Mouse (Mus musculus) limb, embryonic 12.5 days (tissue): ENCODE measurements around the gene Fpr1. TPM values are rescaled to one million over a fixed set of nuclear protein-coding genes. Genes with fewer than 3 reads are reported as not detected.

Experiments used
- ATAC-seq: fragments of 200-750 bp; cut with Nextera tagmentation; 2 replicates; pipeline ENCODE4 v1.8.0; 2017; ENCODE audit warnings: low read depth, moderate TSS enrichment; ENCODE audit not compliant: insufficient number of reproducible peaks, insufficient read depth, low FRiP score, low TSS enrichment
- H3K27ac ChIP-seq: fragments of 300-500 bp; sonication (generic); 2 replicates; pipeline ENCODE4 v1.5.1; 2016; ENCODE audit warnings: mild to moderate bottlenecking, moderate library complexity
- H3K27me3 ChIP-seq: fragments of 300-500 bp; sonication (generic); 2 replicates; pipeline ENCODE4 v1.6.1; 2016; ENCODE audit warnings: mild to moderate bottlenecking, moderate library complexity
- H3K36me3 ChIP-seq: fragments of 300-500 bp; sonication (generic); 2 replicates; pipeline ENCODE4 v1.6.1; 2016; ENCODE audit warnings: mild to moderate bottlenecking, moderate library complexity
- H3K4me1 ChIP-seq: fragments of 300-500 bp; sonication (generic); replicated peaks from 2 replicates; pipeline ENCODE4 v1.6.1; 2016
- H3K4me2 ChIP-seq: fragments of 300-500 bp; sonication (generic); 2 replicates; pipeline ENCODE4 v1.6.1; 2016; ENCODE audit warnings: mild to moderate bottlenecking, moderate library complexity
- H3K4me3 ChIP-seq: fragments of 300-500 bp; sonication (generic); replicated peaks from 2 replicates; pipeline ENCODE4 v1.5.1; 2016; ENCODE audit warnings: mild to moderate bottlenecking
- H3K9ac ChIP-seq: fragments of 300-500 bp; sonication (generic); replicated peaks from 2 replicates; pipeline ENCODE4 v1.6.1; 2016; ENCODE audit warnings: mild to moderate bottlenecking, moderate library complexity
- H3K9me3 ChIP-seq: fragments of 300-500 bp; sonication (generic); 2 replicates; pipeline ENCODE4 v1.6.1; 2016; ENCODE audit warnings: mild to moderate bottlenecking, moderate library complexity
- WGBS: fragments of 180-500 bp; shearing (Covaris S2); methylation state at CpG from one replicate; pipeline ENCODE4 v1.1.7; 2016; 5-methylcytosine and 5-hydroxymethylcytosine counted together
- polyA plus RNA-seq: library from polyadenylated mRNA; unstranded; fragments of >200 nt; fragmentation: Nextera tagmentation; extraction: Ambion mirVana; gene quantifications from 2 replicates; pipeline ENCODE4 v1.2.1, GENCODE M21; 2016

Fpr1 gene
- polyA plus RNA-seq, 1 experiment from 2014 or later: not detected

GRCm38 (mm10) chr17:17879347-17879746 is 4.4 kb downstream of the Fpr1 start:
- Histone ChIP-seq H3K9me3 (no peaks in the 10 kb centered on the region), H3K9ac (no peak overlapping the region), H3K27me3 (no peaks in the 10 kb centered on the region), H3K4me2 (no peak overlapping the region), H3K4me3 (no peak overlapping the region), H3K27ac (no peak overlapping the region), H3K36me3 (no peaks in the 10 kb centered on the region), H3K4me1 (no peaks in the 10 kb centered on the region)
- WGBS: 91% methylated on average over 1 of the region's 1 CpGs
- no peak for ATAC-seq

- WGBS: 89% methylated on average over 2 of the region's 2 CpGs
- Histone ChIP-seq H3K36me3 (0 out of 2 replicates have a peak, but pooled peaks cover 8% of the 10 kb centered on the region), H3K9ac (no peak overlapping the region), H3K4me1 (no peaks in the 10 kb centered on the region), H3K27me3 (no peaks in the 10 kb centered on the region), H3K9me3 (no peaks in the 10 kb centered on the region), H3K4me2 (no peak overlapping the region), H3K4me3 (no peak overlapping the region), H3K27ac (no peak overlapping the region)
- no peak for ATAC-seq
These were observed 12.0 kb downstream of the Fpr1 start for GRCm38 (mm10) chr17:17871697-17872096.

- Histone ChIP-seq H3K4me2 (no peak overlapping the region), H3K9me3 (no peaks in the 10 kb centered on the region), H3K27ac (no peak overlapping the region), H3K4me3 (no peak overlapping the region), H3K27me3 (no peaks in the 10 kb centered on the region), H3K4me1 (no peaks in the 10 kb centered on the region), H3K36me3 (peaks cover 14% of the 10 kb centered on the region), H3K9ac (no peak overlapping the region)
- WGBS: 79% methylated on average over 2 of the region's 2 CpGs
- ATAC-seq: no peak
These were observed 12.7 kb downstream of the Fpr1 start for GRCm38 (mm10) chr17:17870892-17871550.

GRCm38 (mm10) chr17:17866801-17867469 is 16.8 kb downstream of the Fpr1 start:
- H3K4me3 ChIP-seq: no peak overlapping the region
- no peak overlapping the region for H3K27ac ChIP-seq
- no peak overlapping the region for H3K4me2 ChIP-seq
- no peak for ATAC-seq
- H3K27me3 ChIP-seq: no peaks in the 10 kb centered on the region
- H3K4me1 ChIP-seq: no peaks in the 10 kb centered on the region
- peaks cover 53% of the 10 kb centered on the region for H3K36me3 ChIP-seq
- WGBS: 88% methylated on average over 11 of the region's 11 CpGs
- no peaks in the 10 kb centered on the region for H3K9me3 ChIP-seq
- H3K9ac ChIP-seq: no peak overlapping the region

- H3K9ac ChIP-seq: no peak overlapping the region
- no peaks in the 10 kb centered on the region for H3K9me3 ChIP-seq
- no peak overlapping the region for H3K4me2 ChIP-seq
- H3K4me1 ChIP-seq: no peaks in the 10 kb centered on the region
- H3K27ac ChIP-seq: no peak overlapping the region
- H3K36me3 ChIP-seq: peaks cover 53% of the 10 kb centered on the region
- no peaks in the 10 kb centered on the region for H3K27me3 ChIP-seq
- ATAC-seq: no peak
- 67% methylated on average over 2 of the region's 2 CpGs for WGBS
- no peak overlapping the region for H3K4me3 ChIP-seq
These were observed 18.6 kb downstream of the Fpr1 start for GRCm38 (mm10) chr17:17865168-17865567.

- Histone ChIP-seq H3K27me3 (no peaks in the 10 kb centered on the region), H3K4me3 (no peak overlapping the region), H3K9ac (no peak overlapping the region), H3K36me3 (peaks cover 56% of the 10 kb centered on the region), H3K9me3 (no peaks in the 10 kb centered on the region), H3K4me2 (no peak overlapping the region), H3K4me1 (no peaks in the 10 kb centered on the region), H3K27ac (no peak overlapping the region)
- no peak for ATAC-seq
- WGBS: 81% methylated on average over 1 of the region's 1 CpGs
These were observed 21.4 kb downstream of the Fpr1 start for GRCm38 (mm10) chr17:17862360-17862759.

- H3K4me2 ChIP-seq: no peak overlapping the region
- no peaks in the 10 kb centered on the region for H3K9me3 ChIP-seq
- H3K36me3 ChIP-seq: peaks cover 39% of the 10 kb centered on the region
- ATAC-seq: no peak
- H3K27ac ChIP-seq: no peak overlapping the region
- H3K4me1 ChIP-seq: peaks cover 4% of the 10 kb centered on the region
- WGBS: 91% methylated on average over 3 of the region's 3 CpGs
- H3K9ac ChIP-seq: no peak overlapping the region
- H3K27me3 ChIP-seq: no peaks in the 10 kb centered on the region
- no peak overlapping the region for H3K4me3 ChIP-seq
These were observed 23.6 kb downstream of the Fpr1 start for GRCm38 (mm10) chr17:17860110-17860509.

GRCm38 (mm10) chr17:17857446-17857845 is 26.3 kb downstream of the Fpr1 start:
- H3K27ac ChIP-seq: no peak overlapping the region
- no peak overlapping the region for H3K9ac ChIP-seq
- H3K4me2 ChIP-seq: no peak overlapping the region
- H3K4me1 ChIP-seq: peaks cover 9% of the 10 kb centered on the region
- H3K27me3 ChIP-seq: no peaks in the 10 kb centered on the region
- H3K4me3 ChIP-seq: no peak overlapping the region
- peaks cover 14% of the 10 kb centered on the region for H3K36me3 ChIP-seq
- ATAC-seq: no peak
- no peaks in the 10 kb centered on the region for H3K9me3 ChIP-seq
- 82% methylated on average over 1 of the region's 1 CpGs for WGBS

- H3K9ac ChIP-seq: no peak overlapping the region
- no peaks in the 10 kb centered on the region for H3K9me3 ChIP-seq
- no peak overlapping the region for H3K27ac ChIP-seq
- WGBS: 67% methylated on average over 1 of the region's 1 CpGs
- peaks cover 9% of the 10 kb centered on the region for H3K4me1 ChIP-seq
- peaks cover 12% of the 10 kb centered on the region; the same call in 1 of the 2 replicates for H3K36me3 ChIP-seq
- H3K4me2 ChIP-seq: no peak overlapping the region
- H3K4me3 ChIP-seq: no peak overlapping the region
- no peaks in the 10 kb centered on the region for H3K27me3 ChIP-seq
- no peak for ATAC-seq
These were observed 27.1 kb downstream of the Fpr1 start for GRCm38 (mm10) chr17:17856612-17857011.

GRCm38 (mm10) chr17:17855064-17855838 is 28.5 kb downstream of the Fpr1 start, which contains the start of gene Has1:
Gene Has1 (minus strand): TSS chr17:17855205.
- peak; percentile 69 for ATAC-seq
- Histone ChIP-seq H3K9ac (no peak within 1 kb of the TSS), H3K36me3 (peaks cover 15% of the 10 kb centered on the region; the same call in 1 of the 2 replicates), H3K27ac (no peak within 1 kb of the TSS), H3K4me1 (peaks cover 9% of the 10 kb centered on the region), H3K9me3 (no peaks in the 10 kb centered on the region), H3K4me2 (no peak within 1 kb of the TSS), H3K4me3 (no peak within 1 kb of the TSS), H3K27me3 (peaks cover 2% of the 10 kb centered on the region)
- 22% methylated on average over 8 of the region's 8 CpGs for WGBS
